Mouse (Mus musculus) thymus, adult 2 months (tissue): Measurements from ENCODE around the gene Ppif.

Experiments used
- CTCF ChIP-seq: fragments of 200-500 bp; IDR thresholded peaks from 2 replicates; pipeline ENCODE4 v1.5.1; 2012; ENCODE audit warnings: mild to moderate bottlenecking, control low read depth, low read length, moderate library complexity, borderline replicate concordance; ENCODE audit not compliant: control insufficient read depth, poor library complexity, insufficient read depth; ENCODE audit errors: extremely low read depth
- POLR2A ChIP-seq: fragments of 200-500 bp; IDR thresholded peaks from 2 replicates; pipeline ENCODE4 v1.6.1; 2012; ENCODE audit warnings: mild to moderate bottlenecking, low read length, control low read depth, moderate library complexity; ENCODE audit not compliant: control insufficient read depth, poor library complexity, insufficient read depth; ENCODE audit errors: extremely low read depth

- TF ChIP-seq CTCF (no peak), POLR2A (no peak)
Observed at GRCm38 (mm10) chr14:25747996-25748756, 54.2 kb downstream of the Ppif start.
